Mouse (Mus musculus) urinary bladder, postnatal 4 days (tissue): ENCODE results near the gene Gm4881.

ENCODE experiments used
- DNase-seq, 2 experiments: peaks; one replicate each; pipeline ENCODE4 v3.0.0; 2021 to 2022; ENCODE audit warnings: low spot score in 2 of 2

Gm4881 gene

DNA sequence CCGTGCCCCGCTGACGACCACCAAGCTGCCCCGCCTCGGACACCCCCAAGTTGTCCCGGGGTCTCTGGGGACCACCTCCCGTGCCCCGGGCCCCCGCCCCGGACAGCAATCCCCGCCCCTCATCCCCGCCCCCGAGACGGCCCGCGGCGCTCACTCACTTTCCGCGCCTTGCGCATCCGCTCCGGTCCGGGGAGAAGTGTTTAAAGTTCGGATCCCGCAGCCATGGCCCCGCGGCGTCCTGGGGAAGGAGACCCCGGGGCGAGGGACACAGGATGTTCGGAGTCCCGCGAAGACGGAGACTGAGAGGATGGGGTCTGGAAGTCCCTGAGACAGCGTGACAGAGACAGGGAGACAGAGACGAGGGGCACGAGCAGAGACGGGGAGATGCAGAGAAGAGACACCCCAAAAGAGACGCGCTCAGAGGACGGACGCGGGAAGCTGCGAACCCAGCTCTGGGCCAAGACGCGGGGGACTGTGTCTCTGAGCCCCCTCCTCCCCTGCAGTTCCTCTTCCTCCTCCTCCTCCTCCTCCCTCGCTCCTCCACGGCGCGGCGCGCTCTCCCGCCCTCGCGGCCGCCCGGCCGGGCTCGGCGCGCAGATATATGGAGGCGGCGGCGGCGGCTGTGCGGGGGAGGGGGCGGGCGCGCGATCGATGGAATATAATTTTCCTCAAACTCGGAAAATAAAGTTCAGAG is at the start of gene Gm4881:
Gm4881 (minus strand) TSS at position 238 of the 694 bp plus-strand sequence.
- no peak for DNase-seq

DNA sequence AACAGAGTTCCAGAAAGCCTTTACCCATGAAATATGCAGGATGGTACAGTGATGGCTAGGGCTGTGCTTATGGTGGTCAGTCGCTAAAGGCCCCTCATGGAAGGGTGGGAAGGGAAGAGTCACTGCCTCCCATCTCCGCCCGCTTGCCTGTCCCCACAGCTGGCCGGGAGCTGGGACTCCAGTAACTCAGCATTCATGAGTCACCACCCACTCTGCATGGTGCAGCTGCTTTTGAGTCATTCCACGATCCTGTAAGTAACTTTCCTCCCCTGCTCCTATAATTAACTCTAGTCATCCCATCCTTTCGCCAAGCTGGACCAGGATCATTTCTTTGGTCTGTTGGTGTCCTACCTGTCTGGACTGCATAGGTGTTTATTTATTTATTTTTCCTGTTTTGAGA is 48.8 kb upstream of the Gm4881 start:
- DNase-seq, result no peak

DNA sequence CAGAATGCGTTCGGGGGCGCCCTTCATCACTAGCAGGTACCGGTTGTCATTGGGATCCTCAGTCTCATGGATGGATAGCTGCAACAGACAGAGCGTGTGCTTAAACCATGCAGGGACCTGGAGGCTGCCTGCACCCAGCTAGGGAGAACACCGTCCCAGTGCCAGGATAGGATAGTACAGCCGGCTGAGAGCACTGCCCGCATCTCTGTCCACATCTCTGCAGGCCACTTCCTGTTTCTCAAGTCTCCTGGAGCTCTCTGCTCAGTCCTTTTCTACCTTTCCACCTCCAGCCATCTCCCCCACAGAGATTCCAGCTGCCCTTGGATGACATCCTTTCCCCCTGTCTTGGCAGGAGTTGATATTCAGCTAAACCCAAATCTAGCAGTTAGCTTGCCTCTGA is 46.2 kb upstream of the Gm4881 start:
- DNase-seq, result no peak

DNA sequence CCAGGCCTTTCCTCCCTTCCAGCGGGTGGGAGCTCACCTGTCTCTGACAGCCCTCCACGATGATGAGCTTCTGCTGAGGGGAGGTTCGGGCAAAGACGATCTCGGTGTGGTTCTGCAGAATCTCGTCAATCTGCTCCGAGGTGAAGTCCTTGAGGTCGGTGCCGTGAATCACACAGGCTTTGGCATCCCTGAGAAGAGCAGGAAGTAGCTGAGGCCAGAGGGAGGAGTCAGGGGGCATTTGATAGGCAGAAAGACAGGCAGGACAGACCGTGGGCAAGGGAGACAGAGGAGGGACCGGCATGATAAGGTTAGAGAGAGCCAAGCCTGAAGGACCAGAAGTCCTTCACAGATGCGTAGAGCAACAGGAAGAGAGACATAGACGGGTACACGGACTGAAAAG is 43.6 kb upstream of the Gm4881 start:
- no peak for DNase-seq

- DNase-seq, result no peak
Measured at GRCm38 (mm10) chr7:24985799-24986198, 41.5 kb upstream of the Gm4881 start.

DNA sequence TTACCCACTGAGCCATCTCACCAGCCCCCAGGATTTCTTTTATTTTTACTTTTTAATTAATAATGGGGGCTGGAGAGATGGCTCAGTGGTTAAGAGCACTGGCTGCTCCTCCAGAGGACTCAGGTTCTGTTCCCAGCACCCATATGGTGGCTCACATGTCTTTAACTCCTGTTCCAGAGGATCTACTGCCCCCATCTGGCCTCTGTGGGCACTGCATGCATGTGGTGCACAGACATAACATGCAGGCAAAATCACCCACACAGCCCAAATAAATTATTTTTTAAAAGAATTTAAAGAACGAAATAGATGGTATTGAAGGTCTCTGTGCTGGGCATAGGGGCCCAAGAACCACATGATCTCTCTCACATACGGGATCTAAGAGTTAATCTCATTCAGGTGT is 40.0 kb upstream of the Gm4881 start:
- no peak for DNase-seq

DNA sequence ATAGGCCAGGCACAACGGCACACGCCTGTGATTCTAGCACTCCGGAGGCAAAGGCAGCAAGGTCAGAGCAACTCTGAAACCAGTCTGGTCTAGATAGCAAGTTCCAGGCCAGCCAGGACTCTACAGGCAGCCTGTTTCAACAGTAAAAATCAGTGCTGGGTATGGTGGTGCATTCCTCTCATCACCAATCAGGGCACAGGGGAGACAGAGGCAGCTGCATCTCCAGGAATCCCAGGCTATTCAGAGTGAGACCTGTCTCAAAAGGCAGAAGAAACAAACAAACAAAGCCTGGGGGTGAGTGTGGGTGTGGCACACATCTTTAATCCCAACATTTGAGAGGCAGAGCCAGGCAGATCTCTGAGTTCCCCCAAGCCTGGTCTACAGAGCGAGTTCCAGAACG is 39.1 kb upstream of the Gm4881 start:
- DNase-seq, result no peak

DNA sequence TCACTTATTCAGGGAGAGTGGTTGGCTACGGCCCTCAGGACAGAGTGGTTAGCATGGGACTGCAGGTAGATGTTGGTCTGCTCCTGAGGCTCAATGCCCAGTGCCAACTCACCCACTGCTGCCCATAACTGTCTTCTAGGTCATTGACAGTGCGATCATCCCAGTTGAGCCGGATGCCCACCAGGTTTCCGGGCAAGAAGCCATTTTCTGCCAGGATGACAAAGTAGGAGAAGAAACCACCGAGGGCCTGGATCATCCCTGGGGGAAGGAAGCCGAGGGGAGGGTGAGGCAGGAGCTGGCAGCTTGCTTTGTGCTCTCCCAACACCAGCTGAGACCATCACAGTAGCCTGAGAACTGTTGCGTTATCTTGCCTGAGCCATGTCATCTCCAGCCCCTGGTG is 36.1 kb upstream of the Gm4881 start:
- no peak for DNase-seq

- DNase-seq, result no peak
Measured at GRCm38 (mm10) chr7:24978781-24979180, 34.5 kb upstream of the Gm4881 start.

DNA sequence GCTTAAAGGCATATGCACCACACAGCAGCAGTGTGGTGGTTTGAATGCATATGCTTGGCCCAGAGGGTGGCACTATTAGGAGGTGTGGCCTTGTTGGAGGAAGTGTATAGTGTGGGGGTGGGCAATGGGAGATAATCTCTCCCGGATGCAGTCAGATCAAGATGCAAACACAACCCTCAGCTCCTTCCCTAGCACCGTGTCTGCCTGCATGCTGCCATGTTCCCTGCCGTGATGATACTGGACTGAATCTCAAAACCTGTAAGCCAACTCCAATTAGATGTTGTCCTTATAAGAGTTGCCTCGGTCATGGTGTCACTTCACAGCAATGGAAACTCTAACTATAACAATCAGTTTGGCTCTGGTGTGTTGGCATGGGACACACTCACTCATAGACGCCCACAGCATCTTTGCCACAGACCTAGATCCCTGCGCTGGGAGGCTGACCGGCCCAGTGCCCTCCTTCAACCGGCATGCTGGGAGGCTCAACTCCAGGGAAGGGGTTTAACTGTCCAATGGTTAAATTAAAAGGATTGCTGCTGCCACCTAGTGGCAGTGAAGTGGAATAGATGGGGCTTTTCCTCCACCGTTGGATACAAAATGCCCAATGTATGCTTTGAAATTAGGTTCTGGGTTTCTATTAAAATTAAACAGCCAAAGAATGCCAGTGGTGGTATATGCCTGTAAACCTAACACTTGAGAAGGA is 30.8 kb upstream of the Gm4881 start:
- no peak for DNase-seq

DNA sequence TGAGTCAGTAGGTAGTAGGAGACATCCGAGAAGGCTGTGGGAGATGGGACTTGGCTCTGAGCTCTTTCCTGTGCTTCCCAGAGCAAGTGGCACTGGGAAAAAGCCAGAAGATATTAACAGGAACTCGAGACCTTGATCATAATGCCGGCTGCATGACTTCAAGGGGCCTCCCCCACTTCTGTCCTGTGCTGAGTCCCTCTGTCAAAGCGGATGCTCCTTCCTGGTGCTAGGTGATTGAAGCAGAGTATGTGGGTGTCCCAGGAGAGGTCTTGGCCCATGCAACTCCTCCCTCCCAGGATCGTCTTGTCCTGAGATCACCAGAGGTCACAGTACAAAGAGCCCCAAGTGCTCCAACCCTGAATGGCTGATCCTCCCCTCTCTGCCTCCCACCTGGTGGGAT is 29.6 kb upstream of the Gm4881 start:
- DNase-seq, result no peak

GRCm38 (mm10) chr7:24973208-24973607 is 28.9 kb upstream of the Gm4881 start:
- DNase-seq, result no peak

- DNase-seq, result peak; percentile 85 to 87
Measured at GRCm38 (mm10) chr7:24971972-24972893, 27.9 kb upstream of the Gm4881 start, which contains the start of gene Rabac1. Gene Rabac1 (minus strand): TSS chr7:24972754.

DNA sequence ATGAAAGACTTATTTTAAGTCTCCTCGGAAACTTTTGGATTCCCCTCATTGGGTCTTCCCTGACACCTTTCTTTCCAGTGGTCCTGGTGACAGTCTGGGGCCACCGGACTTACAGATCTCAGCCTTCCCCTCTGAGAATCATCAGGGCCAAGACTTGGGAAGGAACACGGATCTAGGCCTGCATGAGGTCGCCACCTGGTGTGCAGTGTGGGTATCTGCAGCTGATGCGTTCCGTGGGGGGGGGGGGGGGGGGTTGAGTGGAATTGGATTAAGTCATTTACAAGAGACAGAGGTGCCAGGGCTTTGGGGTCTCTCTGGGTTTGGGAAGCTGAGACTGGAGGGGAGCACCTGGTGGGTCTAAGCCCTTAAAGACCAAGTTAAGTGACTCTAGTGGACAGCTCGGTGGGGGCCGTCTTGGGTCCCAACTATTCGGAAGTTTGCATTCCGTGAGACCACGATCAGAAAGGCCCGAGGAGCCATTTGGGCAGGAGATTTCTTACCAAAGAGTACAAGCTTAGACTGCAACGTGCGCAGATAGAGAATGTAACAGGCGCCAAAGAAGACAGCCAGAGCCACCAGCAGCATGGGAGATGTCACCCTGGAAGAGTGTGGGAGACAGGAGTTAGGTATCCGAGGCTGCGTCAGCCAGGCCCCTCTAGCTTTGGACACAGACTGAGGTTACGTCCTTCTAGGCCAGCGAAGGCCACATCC is 27.1 kb upstream of the Gm4881 start:
- no peak for DNase-seq

GRCm38 (mm10) chr7:24970341-24970740 is 26.0 kb upstream of the Gm4881 start:
- DNase-seq, result no peak

DNA sequence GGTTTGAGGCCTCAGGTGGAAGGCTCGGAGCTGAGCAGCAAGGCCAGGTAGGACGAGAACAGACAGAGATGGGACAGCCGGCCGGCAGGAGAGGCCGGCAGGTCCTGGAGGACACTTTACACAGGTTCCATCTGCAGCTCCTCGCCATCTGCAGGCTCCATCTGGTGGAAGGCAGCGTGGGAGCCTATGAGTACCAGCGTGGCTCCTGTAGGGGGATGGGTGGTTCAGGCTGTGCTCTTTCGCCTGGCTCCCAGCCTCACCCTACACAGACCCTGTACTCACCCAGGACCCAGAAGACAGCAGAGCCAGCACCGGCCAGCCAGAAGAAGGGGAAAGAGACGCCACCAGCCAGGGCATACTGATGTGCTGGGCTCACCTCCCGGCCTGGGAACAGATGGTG is 25.5 kb upstream of the Gm4881 start:
- no peak for DNase-seq

- no peak for DNase-seq
Measured at GRCm38 (mm10) chr7:24968463-24968862, 24.2 kb upstream of the Gm4881 start.

- no peak for DNase-seq
Measured at GRCm38 (mm10) chr7:24967966-24968365, 23.7 kb upstream of the Gm4881 start.

GRCm38 (mm10) chr7:24964897-24965535 is 20.7 kb upstream of the Gm4881 start:
- DNase-seq, result peak; percentile 53 to 76

- no peak for DNase-seq
Measured at GRCm38 (mm10) chr7:24964288-24964687, 20.0 kb upstream of the Gm4881 start.

GRCm38 (mm10) chr7:24955226-24955625 is 10.9 kb upstream of the Gm4881 start:
- no peak for DNase-seq
